15 mouse cellular contexts compared by ENCODE assay signal in genomic region chr7:133916230-133916629, GRCm38 (mm10).
"Had no signal": no experiment of that assay in that cellular context is flagged by ENCODE, and none has a peak within 500 bp of the region (broad histone marks: within the 10 kb centered on the region; RNA-seq: fewer than 3 reads in every experiment).

No protein-coding gene starts in this region.

- ATAC-seq: hindbrain, embryonic 16.5 days; inflammation-experienced regulatory T-cells, adult 6 months; intestine, embryonic 15.5 days; intestine, postnatal 0 days had no signal

- DNase-seq: gastrocnemius, adult 2 months; gastrocnemius, postnatal 10 days; gastrocnemius, postnatal 25 days; heart, postnatal 10 days; heart, postnatal 4 days; kidney, adult 18-20 months; kidney, adult 8-10 months; kidney, postnatal 10 days; kidney, postnatal 25 days; kidney, postnatal 4 days; liver had no signal
